Mouse (Mus musculus) stomach, postnatal 0 days (tissue): ENCODE results near the gene Nmnat1.
"Not testable (repeated sequence)": the region's sequence is repeated elsewhere in the genome, so short reads cannot be mapped to it uniquely, and the experiment has no call there.

ENCODE experiments used
- CTCF ChIP-seq: IDR thresholded peaks from 2 replicates; pipeline ENCODE4 v1.5.1; 2016; ENCODE audit warnings: antibody characterized with exemption, low read depth, mild to moderate bottlenecking, moderate library complexity
- EP300 ChIP-seq: optimal IDR thresholded peaks from 2 replicates; pipeline ENCODE3; 2016; ENCODE audit warnings: antibody characterized with exemption

GRCm38 (mm10) chr4:149460475-149460874 is 24.5 kb downstream of the Nmnat1 start:
- TF ChIP-seq CTCF, result peak; percentile 46
- not testable (repeated sequence) for TF ChIP-seq EP300
